Mouse (Mus musculus) myocyte (in vitro differentiated cells): ENCODE results near the gene Dusp6.

Experiments used
- E2F4 ChIP-seq: IDR thresholded peaks from one replicate; pipeline ENCODE4 v1.6.1; 2011; ENCODE audit warnings: mild to moderate bottlenecking, control low read depth, moderate library complexity; ENCODE audit not compliant: insufficient read depth
- MYOG ChIP-seq, 3 experiments: IDR thresholded peaks; one replicate each; pipeline ENCODE4 v1.6.1; 2011; ENCODE audit warnings: control low read depth in 2 of 3, low read depth in 2 of 3, mild to moderate bottlenecking in 2 of 3; ENCODE audit not compliant: insufficient read length in 2 of 3, control insufficient read depth in 1 of 3, insufficient read depth in 1 of 3
- POLR2A ChIP-seq: IDR thresholded peaks from one replicate; pipeline ENCODE4 v1.6.1; 2011; ENCODE audit warnings: low read depth, mild to moderate bottlenecking, control low read depth, moderate library complexity; ENCODE audit not compliant: insufficient read length
- POLR2AphosphoS2 ChIP-seq: IDR thresholded peaks from one replicate; pipeline ENCODE4 v1.6.1; 2011; ENCODE audit warnings: low read depth, control low read depth; ENCODE audit not compliant: insufficient read length
- REST ChIP-seq: IDR thresholded peaks from one replicate; pipeline ENCODE4 v1.6.1; 2011; ENCODE audit warnings: mild to moderate bottlenecking, control low read depth, moderate library complexity; ENCODE audit not compliant: insufficient read depth, insufficient read length
- TCF12 ChIP-seq: IDR thresholded peaks from one replicate; pipeline ENCODE4 v1.6.1; 2011; ENCODE audit warnings: mild to moderate bottlenecking, control low read depth; ENCODE audit not compliant: poor library complexity, insufficient read depth, severe bottlenecking
- USF1 ChIP-seq: IDR thresholded peaks from one replicate; pipeline ENCODE4 v1.6.1; 2011; ENCODE audit warnings: low read depth, mild to moderate bottlenecking, control low read depth, moderate library complexity

- TF ChIP-seq E2F4 (no peak), POLR2A (no peak), TCF12 (no peak), USF1 (no peak), POLR2AphosphoS2 (no peak), REST (no peak), MYOG (IDR thresholded peaks at IDR 0.05; ENCODE audit: control insufficient read depth in 1 of 3, insufficient read depth in 1 of 3, insufficient read length in 2 of 3, low read depth in 2 of 3) (no peak)
These were observed 6.7 kb downstream of the Dusp6 start for GRCm38 (mm10) chr10:99269704-99270103.
